Mouse (Mus musculus) olfactory bulb, adult 2 months (tissue): ENCODE measurements around the gene Mlx.

ENCODE experiments used
- CTCF ChIP-seq: fragments of 200-500 bp; IDR thresholded peaks from 2 replicates; pipeline ENCODE4 v1.5.1; 2012; ENCODE audit warnings: low read depth, mild to moderate bottlenecking, low read length, moderate library complexity; ENCODE audit not compliant: insufficient read depth
- POLR2A ChIP-seq: fragments of 200-500 bp; IDR thresholded peaks from 2 replicates; pipeline ENCODE4 v1.6.1; 2012; ENCODE audit warnings: mild to moderate bottlenecking, low read depth, low read length, moderate library complexity; ENCODE audit not compliant: insufficient read depth

GRCm38 (mm10) chr11:101087682-101088055 is 592 bp downstream of the Mlx start:
- TF ChIP-seq CTCF (no peak), POLR2A (no peak)
